Mouse (Mus musculus) neural tube, embryonic 12.5 days (tissue): Measurements from ENCODE around the gene Gm7735. TPM values are rescaled to one million over a fixed set of nuclear protein-coding genes. Genes with fewer than 3 reads are reported as not detected.
"Not testable (repeated sequence)": the region's sequence is repeated elsewhere in the genome, so short reads cannot be mapped to it uniquely, and the experiment has no call there.

Experiments used
- ATAC-seq: fragments of 200-750 bp; cut with Nextera tagmentation; 2 replicates; pipeline ENCODE4 v1.8.0; 2017; ENCODE audit warnings: low read depth, mild to moderate bottlenecking, moderate TSS enrichment, moderate library complexity; ENCODE audit not compliant: low FRiP score
- H3K27ac ChIP-seq: fragments of 300-500 bp; sonication (generic); 2 replicates; pipeline ENCODE4 v1.5.1; 2016
- H3K27me3 ChIP-seq: fragments of 300-500 bp; sonication (generic); replicated peaks from 2 replicates; pipeline ENCODE4 v1.6.1; 2016; ENCODE audit warnings: mild to moderate bottlenecking
- H3K36me3 ChIP-seq: fragments of 300-500 bp; sonication (generic); 2 replicates; pipeline ENCODE4 v1.6.1; 2016; ENCODE audit warnings: mild to moderate bottlenecking
- H3K4me1 ChIP-seq: fragments of 300-500 bp; sonication (generic); 2 replicates; pipeline ENCODE4 v1.6.1; 2016
- H3K4me2 ChIP-seq: fragments of 300-500 bp; sonication (generic); replicated peaks from 2 replicates; pipeline ENCODE4 v1.6.1; 2016; ENCODE audit warnings: mild to moderate bottlenecking
- H3K4me3 ChIP-seq: fragments of 300-500 bp; sonication (generic); 2 replicates; pipeline ENCODE4 v1.5.1; 2016
- H3K9ac ChIP-seq: fragments of 300-500 bp; sonication (generic); 2 replicates; pipeline ENCODE4 v1.6.1; 2016; ENCODE audit warnings: mild to moderate bottlenecking
- H3K9me3 ChIP-seq: fragments of 300-500 bp; sonication (generic); 2 replicates; pipeline ENCODE4 v1.6.1; 2016; ENCODE audit warnings: mild to moderate bottlenecking
- WGBS: fragments of 180-500 bp; shearing (Covaris S2); methylation state at CpG from one replicate; pipeline ENCODE4 v1.1.7; 2016; 5-methylcytosine and 5-hydroxymethylcytosine counted together
- polyA plus RNA-seq: library from polyadenylated mRNA; unstranded; fragments of >200 nt; fragmentation: Nextera tagmentation; extraction: Ambion mirVana; gene quantifications from 2 replicates; pipeline ENCODE4 v1.2.1, GENCODE M21; 2016

Gene Gm7735
- not detected in 2 replicates for polyA plus RNA-seq

- H3K9ac ChIP-seq, H3K4me2 ChIP-seq, H3K27ac ChIP-seq, ATAC-seq, H3K9me3 ChIP-seq, H3K36me3 ChIP-seq, H3K4me3 ChIP-seq, H3K27me3 ChIP-seq, H3K4me1 ChIP-seq: not testable (repeated sequence)
These were observed at the start of gene Gm7735 for GRCm38 (mm10) chr16:89169190-89169589. Gene Gm7735, plus strand, starts transcription at chr16:89169490.

DNA sequence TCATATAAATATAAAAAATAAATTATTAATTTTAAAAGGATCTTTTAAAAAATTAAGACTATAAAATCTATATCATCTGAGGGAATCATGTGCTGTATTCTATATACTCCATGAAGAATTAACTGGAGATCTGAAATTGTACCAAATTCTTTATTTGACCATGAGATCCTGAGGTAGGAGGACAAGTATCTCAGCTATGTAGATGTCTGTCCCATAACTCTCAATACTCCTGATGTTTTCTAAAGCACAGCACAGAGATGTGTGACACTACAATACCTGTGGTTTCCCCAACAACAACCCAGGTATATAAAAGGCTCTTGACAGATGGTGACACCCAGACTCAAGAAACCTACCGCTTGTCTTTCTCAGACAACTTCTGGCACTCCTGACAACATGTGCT, 28.7 kb upstream of the Gm7735 start, which contains the start of gene Gm6358:
Gm6358 (plus strand) TSS at position 301 of the 400 bp plus-strand sequence.
- H3K36me3 ChIP-seq, result no peaks in the 10 kb centered on the region
- H3K9ac ChIP-seq, result no peak within 1 kb of the TSS
- ATAC-seq, result no peak
- no peaks in the 10 kb centered on the region for H3K9me3 ChIP-seq
- no peak within 1 kb of the TSS for H3K4me2 ChIP-seq
- H3K4me3 ChIP-seq, result no peak within 1 kb of the TSS
- WGBS, result 96% methylated on average over 1 of the region's 1 CpGs
- no peaks in the 10 kb centered on the region for H3K27me3 ChIP-seq
- no peak within 1 kb of the TSS for H3K27ac ChIP-seq
- H3K4me1 ChIP-seq, result no peaks in the 10 kb centered on the region

DNA sequence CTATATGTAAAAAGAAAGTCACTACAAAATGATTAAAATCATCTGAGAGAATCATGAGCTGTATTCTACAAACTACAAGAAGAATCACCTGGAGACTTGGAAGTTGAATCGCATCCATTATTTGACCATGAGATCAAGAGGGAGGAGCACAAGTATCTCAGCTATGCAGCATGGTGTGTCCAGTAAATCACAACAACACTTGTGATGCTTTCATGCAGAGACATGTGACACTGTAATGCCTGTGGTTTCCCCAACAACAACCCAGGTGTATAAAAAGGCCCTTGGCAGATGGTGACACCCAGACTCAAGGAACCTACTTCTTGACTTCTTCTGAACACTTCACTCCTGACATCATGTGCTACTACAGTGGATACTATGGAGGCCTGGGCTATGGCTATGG, 18.5 kb upstream of the Gm7735 start, which contains the start of gene Gm10061:
Gm10061 (plus strand) TSS at position 301 of the 400 bp plus-strand sequence.
- Histone ChIP-seq H3K27me3 (no peaks in the 10 kb centered on the region), H3K4me1 (no peaks in the 10 kb centered on the region), H3K9me3 (no peaks in the 10 kb centered on the region), H3K4me3 (no peak within 1 kb of the TSS), H3K9ac (no peak within 1 kb of the TSS), H3K4me2 (no peak within 1 kb of the TSS), H3K27ac (no peak within 1 kb of the TSS), H3K36me3 (no peaks in the 10 kb centered on the region)
- 90% methylated on average over 1 of the region's 1 CpGs for WGBS
- no peak for ATAC-seq

DNA sequence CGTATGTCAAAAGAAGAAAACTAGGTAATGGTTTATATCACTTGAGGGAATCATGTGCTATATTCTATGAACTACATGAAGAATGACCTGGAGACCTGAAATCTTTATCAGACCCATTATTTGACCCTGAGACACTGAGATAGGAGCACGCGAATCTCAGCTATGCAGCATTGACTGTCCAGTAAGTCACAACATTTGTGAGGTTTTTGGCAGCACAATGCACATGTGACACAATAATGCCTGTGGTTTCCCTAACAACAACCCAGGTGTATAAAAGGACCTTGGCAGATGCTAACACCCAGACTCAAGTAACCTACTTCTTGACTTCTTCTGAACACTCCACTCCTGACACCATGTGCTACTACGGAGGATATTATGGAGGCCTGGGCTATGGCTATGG, 11.6 kb upstream of the Gm7735 start, which contains the start of gene Gm9789:
Gm9789 (plus strand) TSS at position 301 of the 400 bp plus-strand sequence.
- Histone ChIP-seq H3K27me3 (no peaks in the 10 kb centered on the region), H3K4me3 (no peak within 1 kb of the TSS), H3K36me3 (no peaks in the 10 kb centered on the region), H3K27ac (no peak within 1 kb of the TSS), H3K4me1 (no peaks in the 10 kb centered on the region), H3K9me3 (no peaks in the 10 kb centered on the region), H3K9ac (no peak within 1 kb of the TSS), H3K4me2 (no peak within 1 kb of the TSS)
- ATAC-seq, result no peak
- WGBS, result 88% methylated on average over 4 of the region's 4 CpGs

DNA sequence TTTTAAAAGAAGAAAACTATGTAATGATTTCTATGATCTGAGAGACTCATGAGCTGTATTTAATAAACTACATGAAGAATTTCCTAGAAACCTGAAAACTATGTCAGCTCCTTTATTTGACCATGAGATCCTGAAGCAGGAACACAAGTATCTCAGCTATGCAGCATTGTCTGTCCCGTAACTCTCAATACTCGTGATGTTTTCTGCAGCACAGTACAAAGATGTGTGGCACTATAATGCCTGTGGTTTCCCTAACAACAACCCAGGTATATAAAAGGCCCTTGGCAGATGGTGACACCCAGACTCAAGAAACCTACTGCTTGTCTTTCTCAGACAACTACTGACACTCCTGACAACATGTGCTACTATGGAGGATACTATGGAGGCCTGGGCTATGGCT, 5.1 kb downstream of the Gm7735 start, which contains the start of gene 1110057P08Rik:
1110057P08Rik (plus strand) TSS at position 301 of the 400 bp plus-strand sequence.
- ATAC-seq, result no peak
- WGBS, result 76% methylated on average over 2 of the region's 2 CpGs
- Histone ChIP-seq H3K4me3 (no peak within 1 kb of the TSS), H3K4me1 (no peaks in the 10 kb centered on the region), H3K27ac (no peak within 1 kb of the TSS), H3K36me3 (no peaks in the 10 kb centered on the region), H3K9ac (no peak within 1 kb of the TSS), H3K27me3 (no peaks in the 10 kb centered on the region), H3K9me3 (no peaks in the 10 kb centered on the region), H3K4me2 (no peak within 1 kb of the TSS)

- ATAC-seq, result no peak
- Histone ChIP-seq H3K4me1 (no peaks in the 10 kb centered on the region), H3K4me3 (no peak overlapping the region), H3K27ac (no peak overlapping the region), H3K9ac (no peak overlapping the region), H3K36me3 (no peaks in the 10 kb centered on the region), H3K9me3 (no peaks in the 10 kb centered on the region), H3K27me3 (no peaks in the 10 kb centered on the region), H3K4me2 (no peak overlapping the region)
- WGBS, result 84% methylated on average over 4 of the region's 4 CpGs
These were observed 19.3 kb downstream of the Gm7735 start for GRCm38 (mm10) chr16:89188621-89189020.

DNA sequence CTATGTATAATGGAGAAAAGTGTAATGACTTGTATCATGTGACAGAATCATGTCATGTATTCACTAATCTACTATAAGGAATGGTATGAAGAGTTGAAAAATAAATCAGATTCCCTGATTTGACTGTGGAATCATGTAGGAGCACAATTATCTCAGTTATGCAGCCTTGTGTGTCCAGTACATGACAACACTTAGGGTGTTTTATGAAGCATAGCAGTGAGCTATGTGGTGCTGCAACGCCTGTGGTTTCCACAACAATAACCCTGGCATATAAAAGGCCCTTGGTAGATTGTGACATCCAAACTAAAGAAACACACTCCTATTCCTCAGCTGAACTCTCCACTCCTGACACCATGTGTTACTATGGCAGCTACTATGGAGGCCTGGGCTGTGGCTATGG, 36.3 kb downstream of the Gm7735 start, which contains the start of gene Krtap20-2:
Krtap20-2 (plus strand) TSS at position 301 of the 400 bp plus-strand sequence.
- Histone ChIP-seq H3K9ac (no peak within 1 kb of the TSS), H3K36me3 (no peaks in the 10 kb centered on the region), H3K27ac (no peak within 1 kb of the TSS), H3K4me2 (no peak within 1 kb of the TSS), H3K4me3 (no peak within 1 kb of the TSS), H3K4me1 (no peaks in the 10 kb centered on the region), H3K9me3 (no peaks in the 10 kb centered on the region), H3K27me3 (no peaks in the 10 kb centered on the region)
- ATAC-seq, result no peak
- WGBS, result 83% methylated on average over 1 of the region's 1 CpGs

Other genes starting within 250 kb of the Gm7735 start
- not detected in 2 replicates for gene Krtap19-9b, start 237.2 kb upstream of the Gm7735 start, polyA plus RNA-seq
- gene Krtap16-3, start 206.6 kb upstream of the Gm7735 start, polyA plus RNA-seq, result not detected in 2 replicates
- not detected in 2 replicates for gene Krtap22-2, start 158.7 kb upstream of the Gm7735 start, polyA plus RNA-seq
- not detected in 2 replicates for gene Gm10229, start 154.2 kb upstream of the Gm7735 start, polyA plus RNA-seq
- not detected in 2 replicates for gene Krtap6-1, start 137.8 kb upstream of the Gm7735 start, polyA plus RNA-seq
- gene Gm10228, start 128.0 kb upstream of the Gm7735 start, polyA plus RNA-seq, result not detected in 2 replicates
- gene Krtap6-5, start 121.6 kb upstream of the Gm7735 start, polyA plus RNA-seq, result not detected in 2 replicates
- gene 1110025L11Rik, start 105.5 kb upstream of the Gm7735 start, polyA plus RNA-seq, result not detected in 2 replicates
- not detected in 2 replicates for gene Krtap6-3, start 85.5 kb upstream of the Gm7735 start, polyA plus RNA-seq
- not detected in 2 replicates for gene Gm6358, start 28.6 kb upstream of the Gm7735 start, polyA plus RNA-seq
- not detected in 2 replicates for gene Gm10061, start 18.4 kb upstream of the Gm7735 start, polyA plus RNA-seq
- not detected in 2 replicates for gene Gm9789, start 11.5 kb upstream of the Gm7735 start, polyA plus RNA-seq
- gene 1110057P08Rik, start 5.2 kb downstream of the Gm7735 start, polyA plus RNA-seq, result not detected in 2 replicates
- gene Krtap20-2, start 36.4 kb downstream of the Gm7735 start, polyA plus RNA-seq, result not detected in 2 replicates
- gene Krtap21-1, start 234.4 kb downstream of the Gm7735 start, polyA plus RNA-seq, result not detected in 2 replicates